Mouse (Mus musculus): Measurements from ENCODE around the gene Nt5e. TPM values are rescaled to one million over a fixed set of nuclear protein-coding genes. Genes with fewer than 3 reads are reported as not detected.

Nt5e gene
- total RNA-seq, 2 experiments from 2014 or later = 3.8 to 6.2 TPM

DNA sequence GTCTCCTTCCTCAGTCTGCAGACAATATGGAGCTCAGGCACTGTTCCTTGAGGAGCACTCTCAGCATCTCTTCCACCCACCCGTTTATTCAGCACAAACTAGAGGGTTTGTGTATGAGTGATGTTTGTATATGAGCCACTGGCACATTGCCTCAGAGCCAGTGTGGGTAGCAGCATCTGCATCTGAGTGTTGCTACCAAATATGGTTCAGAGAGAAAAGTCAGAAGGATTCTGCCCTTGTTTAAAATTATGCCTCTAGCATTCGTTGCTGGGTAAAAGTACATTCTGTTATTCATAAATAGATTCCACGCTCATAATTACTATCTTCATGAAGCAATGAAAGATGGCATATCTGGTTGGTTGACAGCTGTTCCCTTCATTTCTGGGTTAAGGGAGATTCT is 15.7 kb downstream of the Nt5e start:
- no peak for ATAC-seq (ENCODE audit: poor library complexity, severe bottlenecking)

- ATAC-seq (ENCODE audit: poor library complexity, severe bottlenecking) = no peak
These were observed 17.4 kb downstream of the Nt5e start for GRCm38 (mm10) chr9:88344424-88344823.

DNA sequence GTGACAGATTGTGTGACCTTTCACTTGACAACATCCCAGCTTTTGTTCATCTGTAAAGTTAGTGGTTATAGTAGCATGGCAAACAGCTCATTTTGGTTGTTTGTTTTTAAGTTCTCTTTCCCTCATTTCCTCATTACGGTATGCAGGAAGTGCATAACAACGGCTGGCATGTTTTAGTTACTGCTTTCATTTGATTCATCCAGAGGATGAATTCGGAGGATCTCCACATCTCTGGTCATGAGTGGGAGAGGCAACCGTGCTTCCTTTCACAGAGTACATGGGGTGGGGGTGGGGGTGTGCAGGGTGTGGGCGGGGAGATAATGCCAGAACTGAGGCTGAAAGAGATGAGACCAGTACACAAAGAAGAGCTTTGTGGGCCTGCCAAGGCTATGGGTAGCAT is 19.9 kb downstream of the Nt5e start:
- peak; percentile 13; the same call in 1 of the 2 replicates for ATAC-seq (ENCODE audit: poor library complexity, severe bottlenecking)

- peak; percentile 94 for ATAC-seq (ENCODE audit: poor library complexity, severe bottlenecking)
These were observed 21.6 kb downstream of the Nt5e start for GRCm38 (mm10) chr9:88348623-88349022.

GRCm38 (mm10) chr9:88350317-88350716 is 23.3 kb downstream of the Nt5e start:
- no peak for ATAC-seq (ENCODE audit: poor library complexity, severe bottlenecking)

- no peak for ATAC-seq (ENCODE audit: poor library complexity, severe bottlenecking)
These were observed 24.2 kb downstream of the Nt5e start for GRCm38 (mm10) chr9:88351163-88351562.

GRCm38 (mm10) chr9:88352741-88353140 is 25.7 kb downstream of the Nt5e start:
- no peak for ATAC-seq (ENCODE audit: poor library complexity, severe bottlenecking)

- ATAC-seq (ENCODE audit: poor library complexity, severe bottlenecking) = no peak
These were observed 26.5 kb downstream of the Nt5e start for GRCm38 (mm10) chr9:88353459-88353858.

DNA sequence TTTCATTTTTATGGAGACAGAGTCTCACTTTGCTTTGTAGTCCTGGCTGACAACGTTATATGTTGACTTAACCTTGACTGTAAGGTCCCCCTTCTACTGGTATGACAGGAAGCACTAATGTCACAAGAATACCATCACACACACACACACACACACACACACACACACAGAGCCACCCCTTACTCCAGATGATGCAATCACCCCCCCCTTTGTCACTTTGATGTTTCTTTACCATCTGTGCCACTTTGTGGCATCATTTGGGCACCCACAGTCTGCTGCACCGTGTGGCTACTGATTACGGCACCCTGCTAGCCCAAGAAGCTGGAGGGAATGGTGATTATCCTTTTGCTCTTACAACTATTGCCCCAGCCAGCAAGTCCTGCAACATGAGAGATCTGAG is 30.2 kb downstream of the Nt5e start:
- peak; percentile 43 for ATAC-seq (ENCODE audit: poor library complexity, severe bottlenecking)

DNA sequence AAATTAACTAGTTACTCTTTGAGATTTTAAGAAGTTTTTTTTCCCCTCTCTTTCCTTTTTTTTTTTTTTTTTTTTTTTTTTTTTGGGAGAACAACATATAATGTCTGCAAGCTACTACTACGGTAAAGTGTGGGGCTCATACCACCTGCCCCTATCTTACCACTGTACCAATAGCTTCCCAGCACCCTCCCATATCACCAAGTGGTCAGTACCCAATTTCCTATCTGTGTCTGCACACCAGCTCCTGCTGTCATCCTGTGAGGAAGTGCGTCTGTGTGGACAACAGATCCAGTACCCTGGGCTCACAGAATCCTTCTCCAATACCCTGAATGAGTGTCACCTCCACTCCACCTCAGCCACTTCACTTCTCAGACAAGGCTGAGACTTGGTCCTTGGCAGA is 32.1 kb downstream of the Nt5e start:
- ATAC-seq (ENCODE audit: poor library complexity, severe bottlenecking) = peak; percentile 41

GRCm38 (mm10) chr9:88361211-88361909 is 34.4 kb downstream of the Nt5e start:
- ATAC-seq (ENCODE audit: poor library complexity, severe bottlenecking) = no peak

GRCm38 (mm10) chr9:88362055-88362850 is 35.3 kb downstream of the Nt5e start:
- ATAC-seq (ENCODE audit: poor library complexity, severe bottlenecking) = no peak

- ATAC-seq (ENCODE audit: poor library complexity, severe bottlenecking) = no peak
These were observed 36.1 kb downstream of the Nt5e start for GRCm38 (mm10) chr9:88363102-88363501.

GRCm38 (mm10) chr9:88366308-88366707 is 39.3 kb downstream of the Nt5e start:
- ATAC-seq (ENCODE audit: poor library complexity, severe bottlenecking) = peak; percentile 56

DNA sequence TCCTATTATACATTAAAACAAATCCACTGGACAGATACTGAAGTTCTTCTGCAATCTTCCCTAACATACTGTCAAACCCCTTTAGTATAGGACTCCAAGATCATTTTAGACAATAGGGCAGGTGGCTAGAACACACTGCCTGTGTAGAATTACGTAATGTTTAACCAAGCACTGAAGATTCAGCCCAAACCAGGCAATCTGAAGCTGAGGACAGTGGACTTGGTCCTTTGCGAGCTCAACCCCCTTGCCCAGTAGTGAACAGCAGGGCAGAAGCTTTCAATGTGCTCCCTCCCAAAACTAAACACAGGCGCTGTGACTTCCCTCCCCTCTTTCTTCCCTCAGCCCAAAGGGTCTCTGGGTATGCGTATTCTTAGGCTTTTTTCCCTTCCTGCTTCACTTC is 39.8 kb downstream of the Nt5e start:
- ATAC-seq (ENCODE audit: poor library complexity, severe bottlenecking) = no peak

DNA sequence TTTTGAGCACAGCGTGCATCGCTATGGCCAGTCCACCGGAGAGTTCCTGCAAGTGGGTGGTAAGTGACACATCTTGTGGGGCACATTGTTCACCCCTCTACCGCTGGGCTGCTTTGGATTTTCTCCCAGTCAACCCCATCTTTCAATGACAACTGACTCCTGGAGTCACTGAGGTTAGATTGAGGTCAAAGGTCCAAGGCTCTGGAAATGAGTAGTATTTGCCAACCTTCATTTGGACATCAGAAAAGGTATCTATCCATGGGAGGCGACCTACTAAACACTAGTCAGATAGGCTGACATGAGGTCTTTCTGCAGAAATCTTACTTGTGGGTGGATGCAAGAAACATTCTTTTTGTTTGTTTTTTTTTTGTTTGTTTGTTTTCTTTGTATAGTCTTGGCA is 40.3 kb downstream of the Nt5e start:
- ATAC-seq (ENCODE audit: poor library complexity, severe bottlenecking) = no peak

DNA sequence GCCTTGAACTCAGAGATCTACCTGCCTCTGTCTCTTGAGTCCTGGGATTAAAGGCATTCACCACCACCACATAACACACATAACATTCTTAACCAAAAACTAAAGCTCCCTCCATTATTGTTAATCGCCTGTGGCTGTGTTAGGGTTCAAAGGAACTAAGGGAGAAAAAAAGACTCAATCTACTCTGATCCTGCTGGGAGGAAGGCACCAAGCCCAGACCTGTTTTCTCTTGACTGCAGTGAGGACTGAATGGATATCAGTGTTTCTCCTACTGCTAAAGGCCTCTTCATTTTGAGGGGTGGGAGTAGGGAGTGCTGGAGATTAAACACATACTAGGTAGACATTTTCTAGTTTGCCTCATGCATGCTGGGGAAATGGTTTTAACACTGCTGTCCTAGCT is 40.8 kb downstream of the Nt5e start:
- no peak for ATAC-seq (ENCODE audit: poor library complexity, severe bottlenecking)

DNA sequence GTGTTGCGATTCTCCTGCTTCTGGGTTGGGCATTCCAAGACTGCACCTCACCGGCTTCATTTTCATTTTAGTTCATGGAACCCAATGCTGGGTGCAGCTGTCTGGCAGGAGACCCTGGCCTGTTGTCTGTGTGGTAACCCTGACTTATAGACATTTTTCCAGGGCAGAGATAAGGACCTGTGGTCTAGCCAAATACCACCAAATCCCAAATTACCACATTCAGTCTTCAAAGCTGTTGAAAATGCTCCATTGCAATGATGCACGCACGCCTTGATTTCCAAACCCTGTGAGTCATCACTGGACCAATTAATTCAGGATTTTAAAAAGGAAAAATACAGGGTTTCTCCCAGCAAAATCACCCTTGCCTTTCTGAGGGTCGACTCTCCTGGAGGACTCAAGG is 41.5 kb downstream of the Nt5e start:
- ATAC-seq (ENCODE audit: poor library complexity, severe bottlenecking) = no peak

DNA sequence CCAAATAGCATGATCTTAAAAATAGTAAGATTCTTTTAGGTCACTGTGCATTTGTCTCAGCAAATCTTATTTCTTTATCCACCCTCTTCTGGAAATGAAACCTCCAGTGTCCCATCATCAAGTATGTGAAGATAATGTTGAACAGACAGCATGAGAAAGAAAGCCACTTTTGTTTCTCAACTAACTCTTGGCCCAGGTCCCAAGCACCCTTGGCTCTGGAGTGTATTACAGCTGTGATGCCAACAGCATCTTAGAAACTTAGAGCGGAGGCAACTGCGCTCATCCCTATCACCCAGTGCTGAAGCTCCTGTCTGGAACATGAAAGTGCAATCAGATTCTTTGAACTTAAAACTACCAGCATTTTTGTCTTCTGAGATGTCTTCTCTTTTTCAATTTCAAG is 42.7 kb downstream of the Nt5e start:
- ATAC-seq (ENCODE audit: poor library complexity, severe bottlenecking) = no peak

GRCm38 (mm10) chr9:88371201-88371600 is 44.2 kb downstream of the Nt5e start:
- ATAC-seq (ENCODE audit: poor library complexity, severe bottlenecking) = no peak

GRCm38 (mm10) chr9:88373001-88373400 is 46.0 kb downstream of the Nt5e start:
- no peak for ATAC-seq (ENCODE audit: poor library complexity, severe bottlenecking)

GRCm38 (mm10) chr9:88377483-88377882 is 50.5 kb downstream of the Nt5e start:
- peak; percentile 76 for ATAC-seq (ENCODE audit: poor library complexity, severe bottlenecking)
